Mouse (Mus musculus): ENCODE data around the gene Med13l. TPM values are rescaled to one million over a fixed set of nuclear protein-coding genes. Genes with fewer than 3 reads are reported as not detected.

The Med13l gene
- polyA plus RNA-seq, 1 experiment from 2014 or later, result 18.2 TPM

DNA sequence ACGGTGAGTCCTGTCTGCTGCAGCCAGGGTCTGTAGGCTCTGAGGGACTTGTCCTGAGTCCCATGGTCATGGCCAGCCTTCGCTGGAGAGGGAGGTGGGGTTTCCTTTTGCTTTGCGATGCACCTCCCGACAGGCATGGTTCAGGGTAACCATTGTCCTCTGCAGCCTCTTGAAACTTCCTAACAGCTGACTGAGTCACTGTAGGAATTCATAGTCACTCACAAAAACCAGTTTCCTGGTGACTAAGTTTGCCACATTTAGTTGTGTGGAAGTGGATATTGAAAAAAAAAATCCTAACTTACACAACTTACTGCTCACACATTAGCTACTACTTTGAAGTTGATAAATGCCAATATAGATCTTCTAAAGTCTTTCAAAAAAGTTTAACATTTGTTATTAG is 77.5 kb downstream of the Med13l start:
- no peaks in the 10 kb centered on the region for H3K9me3 ChIP-seq
- WGBS, result 72% methylated on average over 4 of the region's 4 CpGs
- no peak for ATAC-seq (ENCODE audit: insufficient number of reproducible peaks, insufficient read depth, low FRiP score, low TSS enrichment)
- no peak overlapping the region for H3K27ac ChIP-seq
- no peak overlapping the region for H3K9ac ChIP-seq
- no peak overlapping the region for H3K4me3 ChIP-seq
- no peaks in the 10 kb centered on the region for H3K36me3 ChIP-seq
- H3K27me3 ChIP-seq, result no peaks in the 10 kb centered on the region
- H3K4me2 ChIP-seq (replicated peaks), result no peak overlapping the region
- peaks cover 50% of the 10 kb centered on the region for H3K4me1 ChIP-seq

DNA sequence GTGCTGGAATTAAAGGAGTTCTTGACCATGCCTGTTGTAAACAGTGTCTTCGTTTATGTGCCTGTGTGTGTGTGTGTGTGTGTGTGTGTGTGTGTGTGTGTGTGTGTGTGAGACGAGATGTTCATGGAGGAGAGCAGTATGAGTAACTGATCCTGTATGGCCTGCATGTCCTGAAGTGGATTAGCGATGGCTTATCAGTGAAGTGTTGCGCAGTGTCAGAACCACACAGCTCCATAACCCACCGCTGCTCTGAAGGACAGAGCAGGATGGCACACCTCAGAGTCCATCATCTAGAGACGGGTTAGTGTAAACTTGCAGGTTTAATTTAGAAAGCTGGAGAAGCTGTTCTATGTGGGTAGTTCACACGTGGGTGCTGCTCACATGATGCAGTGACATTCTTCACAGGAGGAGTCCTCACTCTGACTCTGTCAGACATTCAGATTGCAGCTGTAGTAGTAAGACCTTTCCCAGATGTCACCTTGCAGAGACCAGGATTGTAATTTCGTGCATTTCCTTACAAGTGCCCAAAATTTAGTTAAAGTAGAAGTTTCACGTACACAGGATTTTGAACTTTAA is 78.1 kb downstream of the Med13l start:
- H3K9ac ChIP-seq, result no peak overlapping the region
- no peak overlapping the region for H3K4me3 ChIP-seq
- H3K27ac ChIP-seq, result no peak overlapping the region
- no peaks in the 10 kb centered on the region for H3K27me3 ChIP-seq
- no peak for ATAC-seq (ENCODE audit: insufficient number of reproducible peaks, insufficient read depth, low FRiP score, low TSS enrichment)
- H3K36me3 ChIP-seq, result no peaks in the 10 kb centered on the region
- H3K4me2 ChIP-seq (replicated peaks), result no peak overlapping the region
- peaks cover 55% of the 10 kb centered on the region for H3K4me1 ChIP-seq
- no peaks in the 10 kb centered on the region for H3K9me3 ChIP-seq
- WGBS, result 76% methylated on average over 9 of the region's 9 CpGs

DNA sequence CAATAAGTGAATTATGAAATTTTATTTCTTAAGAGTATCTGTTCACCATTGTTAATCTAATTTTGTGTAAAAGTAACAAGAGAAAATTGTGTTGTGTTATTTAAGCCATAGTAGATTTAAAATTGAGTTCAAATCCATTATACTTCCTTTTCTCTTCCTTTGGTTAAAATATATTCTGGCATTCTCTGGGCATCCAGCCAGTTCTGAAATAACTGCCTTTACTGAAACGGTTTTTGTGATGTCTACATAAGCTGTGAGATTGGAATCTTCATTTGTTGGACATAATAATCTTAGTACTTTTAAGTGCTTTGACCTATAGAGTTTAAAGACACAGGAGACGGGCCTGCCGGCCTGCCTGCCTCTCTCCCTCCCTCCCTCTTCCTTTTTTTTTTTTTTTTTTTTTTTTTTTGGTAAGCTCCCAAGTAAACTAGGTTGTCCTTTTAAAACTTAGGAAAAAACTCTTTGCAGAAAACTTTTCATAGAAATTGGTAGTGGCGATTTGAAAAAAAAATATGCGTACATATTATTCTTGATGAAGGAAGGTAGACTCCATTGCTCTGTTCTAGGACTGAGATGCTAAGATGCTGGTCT is 78.7 kb downstream of the Med13l start:
- WGBS, result 50% methylated on average over 5 of the region's 5 CpGs
- H3K4me1 ChIP-seq, result peaks cover 50% of the 10 kb centered on the region
- no peaks in the 10 kb centered on the region for H3K27me3 ChIP-seq
- H3K4me3 ChIP-seq, result no peak overlapping the region
- no peak overlapping the region for H3K9ac ChIP-seq
- no peak overlapping the region for H3K27ac ChIP-seq
- no peak for ATAC-seq (ENCODE audit: insufficient number of reproducible peaks, insufficient read depth, low FRiP score, low TSS enrichment)
- H3K9me3 ChIP-seq, result no peaks in the 10 kb centered on the region
- H3K4me2 ChIP-seq (replicated peaks), result no peak overlapping the region
- H3K36me3 ChIP-seq, result no peaks in the 10 kb centered on the region

DNA sequence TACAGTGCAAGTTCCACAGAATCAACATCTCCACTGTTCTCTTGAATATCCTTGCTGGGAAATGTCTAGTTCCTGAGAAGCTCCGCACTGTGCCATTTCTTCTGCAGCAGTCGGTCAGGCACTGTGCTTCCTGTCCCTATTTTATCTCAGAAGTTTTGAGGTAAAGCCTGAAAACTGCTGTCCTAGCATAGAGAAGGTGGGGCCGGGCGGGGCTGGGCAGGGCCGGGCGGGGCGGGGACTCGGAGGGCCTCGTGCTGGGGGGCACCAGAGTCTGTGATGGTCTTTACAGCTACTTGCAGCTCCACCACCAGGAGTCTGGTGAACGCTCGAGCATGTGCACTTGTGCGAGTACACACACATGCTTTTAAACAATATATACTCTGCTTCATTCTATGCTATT is 83.6 kb downstream of the Med13l start:
- Histone ChIP-seq H3K4me1 (peaks cover 29% of the 10 kb centered on the region), H3K36me3 (no peaks in the 10 kb centered on the region), H3K4me2 (replicated peaks) (no peak overlapping the region), H3K27ac (no peak overlapping the region), H3K27me3 (no peaks in the 10 kb centered on the region), H3K9me3 (no peaks in the 10 kb centered on the region), H3K9ac (no peak overlapping the region), H3K4me3 (no peak overlapping the region)
- no peak for ATAC-seq (ENCODE audit: insufficient number of reproducible peaks, insufficient read depth, low FRiP score, low TSS enrichment)
- 89% methylated on average over 12 of the region's 12 CpGs for WGBS

DNA sequence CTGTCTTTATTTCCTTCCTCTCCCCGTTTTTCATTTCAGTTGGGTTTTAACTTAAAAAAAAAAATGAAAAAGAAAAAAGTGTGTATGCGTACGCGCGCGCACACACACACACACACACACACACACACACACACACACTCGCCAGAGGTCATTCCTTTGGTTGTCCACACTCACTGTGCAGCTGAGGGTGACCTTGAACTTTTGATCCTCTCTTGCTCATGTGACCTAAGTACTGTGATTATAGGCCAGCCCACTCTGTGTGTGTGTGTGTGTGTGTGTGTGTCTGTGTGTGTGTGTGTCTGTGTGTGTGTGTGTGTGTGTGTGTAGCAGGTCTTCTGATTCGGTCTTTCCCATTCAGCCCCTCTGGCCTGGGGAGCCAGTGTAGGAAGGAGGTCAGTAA is 84.0 kb downstream of the Med13l start:
- Histone ChIP-seq H3K36me3 (no peaks in the 10 kb centered on the region), H3K9me3 (no peaks in the 10 kb centered on the region)

DNA sequence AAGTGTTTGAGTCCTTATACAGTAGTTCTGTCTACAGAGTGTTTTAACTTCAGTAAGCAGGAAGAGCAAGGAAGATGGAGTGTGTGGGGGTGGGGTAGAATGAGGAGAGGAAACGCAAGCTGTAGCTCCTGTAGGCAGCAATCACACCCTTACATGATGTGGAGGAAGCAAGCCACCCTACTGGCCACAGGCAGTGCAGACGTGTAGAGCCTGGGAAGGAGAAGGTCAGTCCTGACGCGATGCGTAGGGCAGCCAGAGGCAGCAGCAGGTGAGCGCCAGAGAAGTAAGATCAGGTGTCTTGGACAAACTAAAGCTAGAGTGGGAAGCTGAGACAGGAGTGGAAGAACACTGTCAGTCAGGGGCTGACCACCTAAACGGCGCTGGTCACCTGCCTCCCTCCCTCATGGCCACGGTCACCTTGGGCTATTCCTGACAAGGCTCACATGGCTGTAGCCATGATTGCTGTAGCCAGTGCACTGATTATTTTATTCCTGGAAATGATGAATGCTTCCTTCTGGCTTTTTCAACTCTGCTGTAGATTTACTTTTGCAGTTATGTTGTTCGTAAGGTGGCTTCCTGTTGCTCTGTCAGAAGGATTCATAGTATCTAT is 84.8 kb downstream of the Med13l start:
- Histone ChIP-seq H3K36me3 (no peaks in the 10 kb centered on the region), H3K27me3 (no peaks in the 10 kb centered on the region), H3K4me1 (peaks cover 24% of the 10 kb centered on the region), H3K4me3 (no peak overlapping the region), H3K9ac (no peak overlapping the region), H3K4me2 (replicated peaks) (no peak overlapping the region), H3K9me3 (no peaks in the 10 kb centered on the region), H3K27ac (no peak overlapping the region)
- WGBS, result 72% methylated on average over 10 of the region's 10 CpGs
- ATAC-seq (ENCODE audit: insufficient number of reproducible peaks, insufficient read depth, low FRiP score, low TSS enrichment), result no peak

More for the DNA sequence above, 84.0 kb downstream of the Med13l start:
- Histone ChIP-seq H3K27me3 (no peaks in the 10 kb centered on the region), H3K9ac (no peak overlapping the region), H3K4me1 (peaks cover 28% of the 10 kb centered on the region), H3K4me2 (replicated peaks) (no peak overlapping the region), H3K4me3 (no peak overlapping the region), H3K27ac (no peak overlapping the region)
- no peak for ATAC-seq (ENCODE audit: insufficient number of reproducible peaks, insufficient read depth, low FRiP score, low TSS enrichment)
- WGBS, result 83% methylated on average over 8 of the region's 8 CpGs

DNA sequence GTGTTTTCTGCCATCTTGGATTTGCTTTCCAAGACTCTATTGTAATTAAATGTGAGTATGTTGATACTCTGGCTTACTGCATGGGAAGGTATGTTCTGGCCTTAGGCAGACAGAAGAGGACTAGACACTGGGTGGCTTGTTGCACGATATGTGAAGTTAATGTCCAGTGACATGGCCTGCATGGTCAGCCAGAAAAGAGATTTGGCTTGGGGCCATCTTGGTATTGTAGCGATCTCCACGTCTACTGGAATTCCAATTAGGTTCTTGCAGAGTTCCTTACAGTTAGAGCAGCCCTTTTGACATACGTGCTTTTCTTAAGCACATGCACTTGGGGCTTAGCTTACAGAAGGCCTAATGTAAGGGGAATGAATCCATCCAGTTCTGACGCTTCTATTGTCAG is 86.4 kb downstream of the Med13l start:
- H3K27me3 ChIP-seq, result no peaks in the 10 kb centered on the region
- ATAC-seq (ENCODE audit: insufficient number of reproducible peaks, insufficient read depth, low FRiP score, low TSS enrichment), result no peak
- no peak overlapping the region for H3K9ac ChIP-seq
- no peaks in the 10 kb centered on the region for H3K36me3 ChIP-seq
- H3K9me3 ChIP-seq, result no peaks in the 10 kb centered on the region
- peaks cover 34% of the 10 kb centered on the region for H3K4me1 ChIP-seq
- H3K4me3 ChIP-seq, result no peak overlapping the region
- H3K4me2 ChIP-seq (replicated peaks), result no peak overlapping the region
- H3K27ac ChIP-seq, result no peak overlapping the region
- 77% methylated on average over 5 of the region's 5 CpGs for WGBS

DNA sequence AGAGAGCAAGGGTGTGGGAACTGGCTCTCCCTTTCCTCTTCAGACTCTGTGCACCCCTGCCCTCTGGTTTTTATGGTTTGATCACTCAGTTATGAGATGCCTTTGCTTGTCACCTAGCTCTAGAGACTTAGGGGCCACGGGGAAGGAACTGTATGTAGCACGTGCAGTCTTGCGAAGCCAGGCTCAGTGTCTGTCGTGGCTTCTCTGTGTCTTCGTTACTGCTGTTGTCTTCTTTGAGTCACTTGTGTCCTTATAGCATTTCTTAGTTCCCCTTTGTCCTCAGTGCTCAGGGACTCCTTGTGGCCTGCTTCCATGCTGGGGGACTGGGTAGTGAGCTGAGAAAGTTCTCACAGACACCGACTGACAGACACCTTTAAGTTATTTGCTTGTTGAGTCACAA is 86.9 kb downstream of the Med13l start:
- ATAC-seq (ENCODE audit: insufficient number of reproducible peaks, insufficient read depth, low FRiP score, low TSS enrichment), result no peak
- no peak overlapping the region for H3K9ac ChIP-seq
- no peak overlapping the region for H3K4me2 ChIP-seq (replicated peaks)
- no peak overlapping the region for H3K27ac ChIP-seq
- H3K36me3 ChIP-seq, result no peaks in the 10 kb centered on the region
- no peak overlapping the region for H3K4me3 ChIP-seq
- H3K27me3 ChIP-seq, result no peaks in the 10 kb centered on the region
- no peaks in the 10 kb centered on the region for H3K9me3 ChIP-seq
- 70% methylated on average over 6 of the region's 6 CpGs for WGBS
- peaks cover 38% of the 10 kb centered on the region for H3K4me1 ChIP-seq

DNA sequence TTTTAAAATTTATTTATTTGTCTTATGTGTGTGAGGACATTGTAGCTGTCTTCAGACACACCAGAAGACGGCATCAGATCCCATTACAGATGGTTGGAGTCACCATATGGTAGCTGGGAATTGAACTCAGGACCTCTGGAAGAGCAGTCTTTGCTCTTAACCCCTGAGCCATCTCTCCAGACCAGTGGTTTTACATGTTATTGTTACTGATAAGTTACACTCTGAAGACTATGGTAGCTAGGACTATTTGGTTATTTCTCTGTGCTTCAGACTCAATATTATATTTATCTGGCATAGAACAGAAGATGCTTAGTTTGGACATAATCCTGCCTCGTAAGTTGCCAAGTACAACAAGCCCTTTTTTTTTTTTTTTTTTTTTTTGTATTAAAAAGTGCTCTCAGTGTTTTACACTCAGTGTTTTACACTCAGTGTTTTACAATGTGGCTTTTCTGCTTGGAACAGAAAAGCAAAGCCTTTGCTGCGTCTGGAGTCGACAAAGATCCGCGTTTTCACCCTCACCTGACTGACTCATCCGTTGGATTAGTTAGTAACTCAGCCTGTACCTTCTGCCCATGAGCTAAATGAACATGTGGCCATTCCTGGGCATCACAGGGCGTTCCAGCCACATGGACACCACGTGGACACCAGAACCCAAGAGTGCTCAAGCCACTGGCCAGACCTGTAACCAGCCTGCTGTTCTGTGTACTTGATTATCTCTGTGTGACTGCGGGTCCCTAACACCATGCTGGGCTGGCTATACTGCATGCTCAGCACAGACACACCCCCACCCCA is 88.9 kb downstream of the Med13l start:
- 84% methylated on average over 10 of the region's 10 CpGs for WGBS

DNA sequence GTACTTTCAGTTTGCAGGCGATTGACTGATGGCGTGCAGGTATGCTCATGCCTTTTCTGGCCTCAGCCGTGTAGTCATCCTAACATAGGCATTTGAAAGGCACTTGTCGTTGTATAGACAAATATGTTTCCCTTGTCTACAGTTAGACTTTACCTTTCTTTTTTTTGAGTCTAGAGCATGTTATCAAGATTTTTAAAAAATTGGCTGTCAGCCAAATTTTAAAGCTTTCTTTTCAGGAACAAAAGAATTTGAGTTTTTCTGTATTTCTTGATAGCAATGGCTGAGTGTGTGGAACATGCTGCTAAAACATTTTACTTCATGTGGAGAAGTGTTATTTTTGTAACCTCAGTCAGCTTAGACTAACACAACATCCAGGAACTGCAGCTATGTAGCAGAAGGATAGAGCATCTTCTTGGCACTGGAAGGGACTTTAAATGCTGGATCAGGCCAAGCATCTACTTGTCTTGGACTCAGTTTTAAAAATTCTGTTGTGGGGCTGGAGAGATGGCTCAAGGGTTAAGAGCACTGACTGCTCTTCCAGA is 89.6 kb downstream of the Med13l start:
- peaks cover 42% of the 10 kb centered on the region for H3K4me1 ChIP-seq

More for the DNA sequence above, 88.9 kb downstream of the Med13l start:
- H3K9ac ChIP-seq, result no peak overlapping the region
- H3K4me3 ChIP-seq, result no peak overlapping the region
- H3K27me3 ChIP-seq, result no peaks in the 10 kb centered on the region
- ATAC-seq (ENCODE audit: insufficient number of reproducible peaks, insufficient read depth, low FRiP score, low TSS enrichment), result no peak
- H3K27ac ChIP-seq, result no peak overlapping the region
- peaks cover 42% of the 10 kb centered on the region for H3K4me1 ChIP-seq
- H3K9me3 ChIP-seq, result no peaks in the 10 kb centered on the region
- H3K36me3 ChIP-seq, result no peaks in the 10 kb centered on the region
- H3K4me2 ChIP-seq (replicated peaks), result no peak overlapping the region

DNA sequence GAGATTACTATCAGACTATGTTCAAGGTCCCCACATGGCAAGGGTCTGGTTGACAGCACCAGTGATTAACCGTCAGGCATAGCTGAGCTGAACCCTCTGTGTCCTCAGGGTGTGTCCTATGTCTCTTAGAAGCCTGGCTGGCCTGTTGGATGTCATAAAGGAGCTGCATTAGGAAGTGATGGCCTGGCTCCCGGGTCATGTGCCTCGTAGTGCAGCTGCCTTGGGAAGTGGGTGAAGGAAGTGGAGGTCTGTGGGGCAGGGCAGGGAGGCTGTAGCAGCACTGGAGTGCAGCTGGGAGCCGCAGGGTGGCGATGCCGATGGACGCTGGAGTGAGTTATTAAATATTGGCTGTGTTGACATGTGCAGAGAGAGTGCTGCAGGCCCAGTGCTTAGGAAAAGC is 90.3 kb downstream of the Med13l start:
- Histone ChIP-seq H3K36me3 (no peaks in the 10 kb centered on the region), H3K27ac (no peak overlapping the region), H3K4me2 (replicated peaks) (no peak overlapping the region), H3K4me1 (peaks cover 45% of the 10 kb centered on the region), H3K9me3 (no peaks in the 10 kb centered on the region), H3K27me3 (no peaks in the 10 kb centered on the region), H3K4me3 (no peak overlapping the region), H3K9ac (no peak overlapping the region)
- no peak for ATAC-seq (ENCODE audit: insufficient number of reproducible peaks, insufficient read depth, low FRiP score, low TSS enrichment)
- WGBS, result 70% methylated on average over 7 of the region's 7 CpGs

More for the DNA sequence above, 89.6 kb downstream of the Med13l start:
- no peaks in the 10 kb centered on the region for H3K27me3 ChIP-seq
- no peak overlapping the region for H3K9ac ChIP-seq
- no peak overlapping the region for H3K4me3 ChIP-seq
- no peak overlapping the region for H3K27ac ChIP-seq
- no peaks in the 10 kb centered on the region for H3K9me3 ChIP-seq
- no peak overlapping the region for H3K4me2 ChIP-seq (replicated peaks)
- WGBS, result 86% methylated on average over 4 of the region's 4 CpGs
- no peaks in the 10 kb centered on the region for H3K36me3 ChIP-seq
- no peak for ATAC-seq (ENCODE audit: insufficient number of reproducible peaks, insufficient read depth, low FRiP score, low TSS enrichment)

Data from embryonic facial prominence, embryonic 12.5 days (tissue).